Mouse (Mus musculus) cerebellum, adult 2 months (tissue): Measurements from ENCODE around the gene Baz1b. TPM values are rescaled to one million over a fixed set of nuclear protein-coding genes. Genes with fewer than 3 reads are reported as not detected.

Source experiments
- DNase-seq, 2 experiments: peaks; one replicate each; pipeline ENCODE4 v3.0.0; 2021
- H3K27ac ChIP-seq: fragments of 200-500 bp; 2 replicates; pipeline ENCODE4 v1.5.1; 2012; ENCODE audit warnings: low read length, control low read depth, inconsistent platforms; ENCODE audit not compliant: insufficient read depth
- H3K27me3 ChIP-seq: fragments of 200-500 bp; 2 replicates; pipeline ENCODE4 v1.6.1; 2012; ENCODE audit warnings: inconsistent platforms, mild to moderate bottlenecking, low read length, moderate library complexity; ENCODE audit not compliant: control insufficient read depth, insufficient read depth
- H3K4me1 ChIP-seq: fragments of 200-500 bp; 2 replicates; pipeline ENCODE4 v1.6.1; 2011; ENCODE audit warnings: low read length; ENCODE audit not compliant: control insufficient read depth, insufficient read depth
- H3K4me3 ChIP-seq: fragments of 200-500 bp; replicated peaks from 2 replicates; pipeline ENCODE3; 2011; ENCODE audit warnings: mild to moderate bottlenecking, low read depth, low read length, control low read depth; ENCODE audit not compliant: insufficient read depth
- CTCF ChIP-seq: fragments of 200-500 bp; IDR thresholded peaks from 2 replicates; pipeline ENCODE4 v1.5.1; 2011; ENCODE audit warnings: low read depth, mild to moderate bottlenecking, control low read depth, low read length, moderate library complexity, borderline replicate concordance; ENCODE audit not compliant: insufficient read depth
- POLR2A ChIP-seq: fragments of 200-500 bp; IDR thresholded peaks from 2 replicates; pipeline ENCODE4 v1.6.1; 2011; ENCODE audit warnings: low read length, control low read depth, borderline replicate concordance; ENCODE audit not compliant: insufficient read depth
- WGBS: fragments of 180-500 bp; shearing (Covaris S2); methylation state at CpG from one replicate; pipeline ENCODE4 v1.1.7; 2018; 5-methylcytosine and 5-hydroxymethylcytosine counted together
- polyA plus RNA-seq: library from polyadenylated mRNA; depleted of rRNA; stranded (reverse); fragments of >200 nt; gene quantifications from 2 replicates; pipeline ENCODE4 v1.2.3, GENCODE M21; 2012

Baz1b gene
- polyA plus RNA-seq, 1 experiment, result 75.3 TPM

DNA sequence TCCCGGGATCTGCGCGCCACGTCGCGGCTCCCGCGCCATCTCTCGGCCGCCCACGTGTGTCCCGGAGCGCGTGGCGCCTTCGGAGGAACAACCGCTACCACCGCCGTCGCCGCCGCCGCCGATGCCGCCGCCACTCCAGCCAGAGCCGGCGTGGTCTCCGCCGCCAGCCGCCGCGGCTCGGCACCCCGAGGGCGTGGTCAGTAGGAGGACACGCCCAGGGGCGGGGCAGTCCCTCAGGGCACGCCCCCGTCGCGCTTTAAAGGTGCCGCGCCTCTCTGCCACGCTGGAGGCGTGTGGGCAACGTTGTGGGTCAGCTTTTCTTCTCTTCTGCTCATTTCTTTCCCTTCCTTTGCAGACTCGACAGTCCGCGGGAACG, 64.0 kb downstream of the Baz1b start, which contains the start of gene Fzd9:
Fzd9 (minus strand) TSS at position 152 of the 376 bp plus-strand sequence.
- under 1% methylated on average over 51 of the region's 51 CpGs for WGBS
- peak; percentile 41 to 62 for DNase-seq
- H3K27ac ChIP-seq, result no peak within 1 kb of the TSS
- H3K4me3 ChIP-seq, result peak within 1 kb of the TSS; percentile 38
- TF ChIP-seq CTCF (no peak), POLR2A (no peak)
- no peaks in the 10 kb centered on the region; the same call in 1 of the 2 replicates for H3K27me3 ChIP-seq
- peaks cover 5% of the 10 kb centered on the region; the same call in 1 of the 2 replicates for H3K4me1 ChIP-seq

DNA sequence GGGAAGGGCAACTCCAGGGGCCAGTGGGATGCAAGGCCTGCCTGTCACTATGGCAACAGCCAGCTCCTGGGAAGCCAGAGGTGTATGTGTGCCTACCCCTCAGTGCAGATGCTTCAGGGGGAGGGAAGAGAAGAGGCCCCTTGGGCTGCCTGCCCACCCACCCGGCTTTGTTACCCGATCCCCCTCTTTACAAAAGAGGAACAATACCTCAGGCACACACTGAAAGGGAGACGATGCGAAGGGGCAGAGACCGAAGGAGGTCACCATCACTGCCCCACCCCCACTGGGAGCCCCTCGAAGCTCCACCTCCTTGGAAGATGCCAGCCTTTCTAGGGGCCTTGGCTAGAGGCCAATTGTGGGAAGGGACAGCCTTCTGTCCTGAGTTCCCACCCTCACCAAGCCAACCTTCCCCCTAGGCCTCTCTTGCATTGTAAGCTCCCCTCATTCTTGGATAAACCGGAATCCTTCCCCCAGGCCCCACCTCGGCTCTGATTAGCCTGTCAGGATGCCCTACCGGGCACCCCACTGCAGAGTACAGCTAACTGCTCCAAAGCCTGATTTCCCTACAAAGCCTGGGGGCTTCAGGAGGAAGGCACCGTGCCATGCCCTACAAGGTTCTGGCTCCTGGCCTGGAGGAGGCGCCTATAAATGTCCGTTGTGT, 66.8 kb downstream of the Baz1b start:
- H3K27ac ChIP-seq, result no peak overlapping the region
- H3K27me3 ChIP-seq, result no peaks in the 10 kb centered on the region; the same call in 1 of the 2 replicates
- no peak overlapping the region for H3K4me3 ChIP-seq
- no peak for TF ChIP-seq CTCF
- no peak for TF ChIP-seq POLR2A
- no peak for DNase-seq
- H3K4me1 ChIP-seq, result peaks cover 5% of the 10 kb centered on the region; the same call in 1 of the 2 replicates
- 15% methylated on average over 12 of the region's 12 CpGs for WGBS

DNA sequence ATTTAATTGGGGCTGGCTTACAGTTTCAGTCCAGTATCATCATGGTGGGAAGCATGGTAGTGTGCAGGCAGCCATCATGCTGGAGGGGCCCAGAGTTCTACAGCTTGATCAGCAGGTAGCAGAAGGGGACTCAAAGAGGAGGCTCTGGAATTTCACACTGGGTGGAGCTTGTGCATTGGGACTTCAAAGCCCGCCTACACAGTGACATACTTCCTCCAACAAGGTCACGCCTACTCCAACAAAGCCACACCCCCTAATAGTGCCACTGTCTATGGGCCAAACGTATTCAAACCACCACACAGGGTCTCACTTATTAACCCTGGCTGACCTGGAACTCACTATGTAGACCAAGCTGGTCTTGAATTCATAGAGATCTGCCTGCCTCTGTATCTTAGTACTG, 69.1 kb downstream of the Baz1b start:
- no peaks in the 10 kb centered on the region; the same call in 1 of the 2 replicates for H3K27me3 ChIP-seq
- H3K4me3 ChIP-seq, result no peak overlapping the region
- TF ChIP-seq CTCF (no peak), POLR2A (no peak)
- 95% methylated on average over 3 of the region's 3 CpGs for WGBS
- H3K4me1 ChIP-seq, result no peaks in the 10 kb centered on the region
- no peak overlapping the region for H3K27ac ChIP-seq
- no peak for DNase-seq

DNA sequence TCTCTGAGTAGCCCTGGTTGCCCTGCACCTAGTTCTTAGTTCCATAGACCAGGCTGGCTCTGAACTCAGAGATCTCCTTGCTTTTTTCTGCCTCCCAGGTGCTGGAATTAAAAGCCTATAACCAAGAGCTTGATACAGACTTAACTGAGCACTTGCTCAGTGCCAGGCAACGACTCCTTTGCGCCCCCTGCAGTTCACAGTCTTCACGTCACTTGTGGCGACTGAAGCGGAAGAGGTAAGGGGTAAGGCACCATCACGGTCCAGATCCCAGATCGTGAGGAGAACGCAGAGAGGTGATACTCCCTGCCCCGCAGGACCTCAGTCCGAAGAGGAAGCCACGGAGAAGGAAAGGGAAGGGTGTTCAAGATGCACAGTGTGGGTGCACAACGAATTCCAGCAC, 70.5 kb downstream of the Baz1b start:
- H3K27me3 ChIP-seq, result no peaks in the 10 kb centered on the region; the same call in 1 of the 2 replicates
- no peak for TF ChIP-seq POLR2A
- DNase-seq, result no peak
- H3K27ac ChIP-seq, result no peak overlapping the region
- 70% methylated on average over 12 of the region's 12 CpGs for WGBS
- no peaks in the 10 kb centered on the region for H3K4me1 ChIP-seq
- no peak overlapping the region for H3K4me3 ChIP-seq

DNA sequence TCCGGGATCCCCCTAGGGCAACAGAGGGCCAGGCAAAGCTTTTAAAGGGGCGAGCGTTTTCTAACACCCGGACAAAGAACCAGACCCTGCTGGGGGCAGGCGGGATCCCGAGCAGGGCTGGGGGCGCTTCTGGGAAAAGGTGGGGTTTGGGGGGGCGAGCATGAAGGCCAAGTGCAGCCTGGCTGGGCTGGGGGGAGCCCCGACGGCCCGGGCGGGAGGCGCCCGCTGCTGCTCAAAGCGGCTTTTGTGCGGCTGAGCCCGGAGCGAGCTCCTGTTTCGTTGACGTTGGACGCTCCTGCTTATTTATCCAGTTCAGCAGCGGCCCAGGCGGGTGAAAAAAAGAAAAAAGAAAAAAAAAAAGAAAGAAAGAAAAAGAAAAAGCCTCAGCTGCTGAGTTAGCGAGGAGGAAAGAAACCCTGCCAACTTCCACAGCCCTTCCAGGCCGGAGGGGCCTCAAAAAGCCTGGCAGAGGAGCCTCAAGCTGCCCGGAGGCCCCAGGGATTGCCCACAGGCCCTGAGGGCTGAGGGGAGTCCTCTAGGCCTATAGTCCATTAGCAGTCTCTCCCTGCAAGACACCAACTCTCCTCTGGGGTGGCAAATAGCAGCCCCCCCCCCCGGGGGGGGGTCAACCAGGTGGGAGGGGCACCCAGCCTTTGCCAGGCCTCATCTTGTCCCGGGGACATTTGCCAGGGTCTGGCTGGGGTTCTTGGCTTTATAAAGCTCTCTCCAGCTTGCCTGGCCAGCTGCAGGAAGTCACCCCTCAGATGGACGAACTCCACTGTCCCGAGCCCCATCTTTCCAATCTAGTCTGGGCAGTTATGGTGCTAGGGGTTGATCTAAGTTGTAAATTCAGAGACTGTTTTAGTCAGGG, 71.5 kb downstream of the Baz1b start:
- no peaks in the 10 kb centered on the region; the same call in 1 of the 2 replicates for H3K27me3 ChIP-seq
- H3K4me3 ChIP-seq, result no peak overlapping the region
- 10% methylated on average over 30 of the region's 30 CpGs for WGBS
- DNase-seq, result peak in 1 of 2 experiments; percentile 23
- peak overlapping the region; percentile 36; the same call in 1 of the 2 replicates for H3K27ac ChIP-seq
- no peaks in the 10 kb centered on the region for H3K4me1 ChIP-seq
- TF ChIP-seq CTCF (no peak), POLR2A (no peak)

DNA sequence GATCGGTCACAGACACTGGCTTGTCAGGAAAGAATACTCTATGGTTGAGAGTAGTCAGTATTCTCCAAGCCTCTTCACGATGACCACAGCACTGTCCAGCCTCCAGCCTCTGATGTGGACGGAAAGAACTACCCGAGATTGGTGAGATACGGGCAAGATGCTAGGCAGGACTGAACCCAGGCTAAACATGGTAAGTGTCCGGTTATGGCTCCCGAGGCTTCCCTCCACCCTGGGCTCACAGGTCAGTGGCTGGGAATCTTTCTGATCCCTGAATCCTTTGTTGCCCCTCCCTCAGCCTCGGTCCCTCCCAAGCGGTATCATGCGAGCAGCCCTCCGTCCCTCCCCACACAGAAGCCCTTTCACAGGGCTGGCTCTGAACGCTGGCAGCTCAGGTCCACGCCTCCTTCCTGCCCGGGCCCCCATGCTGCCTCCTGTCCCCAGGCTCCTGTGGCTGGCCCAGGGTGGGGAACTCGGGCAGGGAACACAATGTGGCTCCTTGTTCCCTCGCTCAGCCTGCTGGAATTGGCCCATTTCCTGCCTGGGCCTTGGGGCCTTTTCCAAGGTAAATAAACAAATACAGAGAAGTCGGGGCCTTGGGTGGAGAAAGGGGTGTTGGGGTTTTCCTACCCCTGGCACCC, 76.9 kb downstream of the Baz1b start:
- no peak for TF ChIP-seq POLR2A
- DNase-seq, result peak in 1 of 2 experiments; percentile 42
- H3K4me1 ChIP-seq, result no peaks in the 10 kb centered on the region
- H3K27ac ChIP-seq, result no peak overlapping the region
- no peaks in the 10 kb centered on the region; the same call in 1 of the 2 replicates for H3K27me3 ChIP-seq
- 17% methylated on average over 17 of the region's 17 CpGs for WGBS
- H3K4me3 ChIP-seq, result no peak overlapping the region

DNA sequence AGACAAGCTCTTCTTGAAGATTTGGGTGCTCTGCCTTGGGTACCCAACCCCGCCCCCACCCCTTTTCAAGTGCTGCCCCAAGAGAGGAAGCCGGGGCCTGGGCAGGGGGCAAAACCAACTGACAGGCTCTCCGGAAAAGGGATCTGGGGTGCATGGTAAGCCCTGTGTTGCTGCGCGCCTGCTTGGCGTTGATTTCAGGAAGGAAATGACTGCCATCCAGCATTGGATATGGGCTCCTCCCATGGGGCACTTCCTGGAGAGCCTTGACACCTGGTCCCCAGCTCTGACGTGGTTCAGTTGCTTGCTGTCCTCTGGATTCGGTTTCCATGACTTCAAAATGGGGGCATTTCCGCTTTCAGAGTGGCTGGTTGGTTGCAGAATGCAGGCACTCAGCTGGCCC, 77.5 kb downstream of the Baz1b start:
- Histone ChIP-seq H3K27ac (no peak overlapping the region), H3K4me1 (no peaks in the 10 kb centered on the region), H3K4me3 (no peak overlapping the region), H3K27me3 (no peaks in the 10 kb centered on the region; the same call in 1 of the 2 replicates)
- no peak for TF ChIP-seq POLR2A
- 45% methylated on average over 9 of the region's 9 CpGs for WGBS
- no peak for DNase-seq

DNA sequence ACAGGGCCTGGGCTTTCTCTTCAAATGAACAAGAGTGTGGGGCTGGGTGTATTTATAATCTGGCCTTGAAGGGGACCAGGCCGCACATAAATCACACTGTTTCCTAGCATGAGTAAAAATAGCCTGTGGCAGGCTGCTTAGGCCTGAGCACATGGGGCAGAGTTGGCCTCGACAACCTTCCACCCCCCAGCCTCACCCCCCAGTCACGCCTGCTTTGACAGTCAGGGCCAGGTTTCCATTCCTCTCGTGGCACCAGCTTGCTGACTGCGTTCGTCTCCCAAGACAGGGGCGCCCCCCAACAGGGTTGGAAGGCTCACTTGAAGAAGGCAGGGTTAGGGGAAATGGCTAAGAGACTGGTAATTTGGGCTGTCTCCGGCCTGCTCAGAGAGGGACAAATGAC, 82.4 kb downstream of the Baz1b start:
- Histone ChIP-seq H3K4me3 (no peak overlapping the region), H3K4me1 (no peaks in the 10 kb centered on the region), H3K27me3 (no peaks in the 10 kb centered on the region), H3K27ac (no peak overlapping the region)
- 73% methylated on average over 8 of the region's 8 CpGs for WGBS
- TF ChIP-seq CTCF (no peak), POLR2A (no peak)
- no peak for DNase-seq
